Mouse (Mus musculus) monocyte, adult 59 days (primary cell): ENCODE data around the gene Celf6. TPM values are rescaled to one million over a fixed set of nuclear protein-coding genes. Genes with fewer than 3 reads are reported as not detected.

Source experiments
- total RNA-seq, 2 experiments: library from RNA; stranded (reverse); gene quantifications; one replicate each; pipeline ENCODE4 v1.2.4; 2023

Gene Celf6
- not detected for total RNA-seq

DNA sequence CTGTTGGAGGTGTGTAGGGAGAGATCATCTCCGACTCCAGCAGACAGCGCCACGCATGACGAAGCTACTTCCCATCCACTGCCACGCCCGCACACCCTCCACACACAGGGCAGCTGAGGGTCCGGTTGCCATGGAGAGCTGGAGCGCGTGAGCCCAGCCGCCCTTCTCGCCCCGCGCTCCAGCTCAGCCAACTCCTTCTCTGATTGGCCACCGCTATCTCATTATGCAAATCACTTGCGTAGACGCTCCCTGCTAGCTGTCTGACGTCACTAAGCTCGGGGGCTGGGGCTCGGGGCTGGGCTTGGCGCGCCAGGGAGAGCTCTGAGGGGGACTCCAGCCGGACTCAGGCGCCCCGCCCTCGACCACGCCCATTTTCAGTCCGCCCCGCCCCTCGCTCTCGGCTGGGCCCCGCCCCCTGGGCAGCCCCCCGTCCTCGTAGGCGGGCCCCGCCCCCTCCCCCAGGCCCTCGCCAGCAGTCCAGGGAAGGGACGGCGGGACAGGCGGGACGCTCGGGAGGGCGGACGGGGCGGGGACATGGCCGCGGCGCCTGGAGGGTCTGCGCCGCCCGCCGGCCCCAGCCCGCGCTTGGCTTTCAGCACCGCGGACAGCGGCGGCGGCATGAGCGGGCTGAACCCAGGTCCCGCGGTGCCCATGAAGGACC is at the start of gene Celf6:
TSS of gene Celf6 (plus strand) at position 74 of the 661 bp plus-strand sequence.

DNA sequence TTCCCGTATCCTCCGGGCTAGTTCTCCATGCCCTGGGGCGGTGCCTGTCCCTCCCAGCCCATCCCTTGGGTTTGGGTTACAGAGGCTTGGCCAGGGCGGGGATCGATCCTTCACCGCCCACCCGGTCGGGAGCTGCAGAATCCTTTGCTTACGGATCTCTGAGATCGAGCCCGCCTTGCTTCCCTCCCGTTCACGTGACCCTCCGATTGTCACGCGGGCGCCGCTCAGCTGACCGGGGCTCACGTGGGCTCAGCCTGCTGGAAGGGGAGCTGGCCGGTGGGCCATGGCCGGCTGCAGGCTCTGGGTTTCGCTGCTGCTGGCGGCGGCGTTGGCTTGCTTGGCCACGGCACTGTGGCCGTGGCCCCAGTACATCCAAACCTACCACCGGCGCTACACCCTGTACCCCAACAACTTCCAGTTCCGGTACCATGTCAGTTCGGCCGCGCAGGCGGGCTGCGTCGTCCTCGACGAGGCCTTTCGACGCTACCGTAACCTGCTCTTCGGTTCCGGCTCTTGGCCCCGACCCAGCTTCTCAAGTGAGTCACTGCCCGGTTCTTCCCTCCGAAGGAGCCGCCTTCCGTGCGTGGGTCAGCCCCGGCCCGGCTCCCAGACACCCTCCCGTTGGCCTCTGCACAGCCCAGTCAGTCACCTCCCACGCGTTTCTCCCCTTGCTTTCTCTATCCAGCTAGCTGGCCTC is 38.1 kb upstream of the Celf6 start, which contains the start of the genes Hexa and Tmem202:
TSS of gene Hexa (plus strand) at position 100 of the 697 bp plus-strand sequence.
TSS of gene Tmem202 (minus strand) at position 407 of the 697 bp plus-strand sequence.

DNA sequence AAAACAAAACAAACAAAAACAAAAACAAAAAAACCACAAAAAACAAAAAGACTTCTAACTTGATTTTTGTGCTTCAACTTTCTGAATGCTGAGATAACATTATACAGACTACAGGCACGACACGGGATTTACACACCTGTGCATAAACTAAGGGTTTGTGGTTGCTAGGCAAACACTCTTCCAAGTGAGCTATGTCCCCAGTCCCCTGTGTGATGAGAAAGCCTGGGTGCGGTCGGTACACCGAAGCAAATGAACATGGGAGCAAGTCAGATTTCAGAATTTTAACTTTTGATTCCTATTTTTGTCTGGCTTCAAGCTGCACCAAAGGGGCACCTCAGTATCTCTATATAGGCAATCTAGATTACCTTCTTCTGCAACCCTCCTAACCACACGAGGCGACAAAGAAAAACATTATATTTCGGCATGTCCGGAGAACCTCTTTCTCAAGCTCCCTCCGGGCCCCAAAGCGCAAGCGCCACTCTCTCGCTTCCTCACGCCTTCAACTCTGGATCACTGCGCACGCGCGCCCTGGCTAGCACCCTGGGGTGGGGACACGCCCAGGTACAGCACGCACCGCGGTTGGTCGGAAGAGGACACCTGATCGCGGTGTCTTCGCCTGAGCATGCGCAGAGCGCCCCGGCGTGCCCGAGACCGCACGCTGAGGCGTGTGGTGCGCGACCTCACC is 39.0 kb downstream of the Celf6 start, which contains the start of gene Parp6:
TSS of gene Parp6 (plus strand) at position 663 of the 685 bp plus-strand sequence.

DNA sequence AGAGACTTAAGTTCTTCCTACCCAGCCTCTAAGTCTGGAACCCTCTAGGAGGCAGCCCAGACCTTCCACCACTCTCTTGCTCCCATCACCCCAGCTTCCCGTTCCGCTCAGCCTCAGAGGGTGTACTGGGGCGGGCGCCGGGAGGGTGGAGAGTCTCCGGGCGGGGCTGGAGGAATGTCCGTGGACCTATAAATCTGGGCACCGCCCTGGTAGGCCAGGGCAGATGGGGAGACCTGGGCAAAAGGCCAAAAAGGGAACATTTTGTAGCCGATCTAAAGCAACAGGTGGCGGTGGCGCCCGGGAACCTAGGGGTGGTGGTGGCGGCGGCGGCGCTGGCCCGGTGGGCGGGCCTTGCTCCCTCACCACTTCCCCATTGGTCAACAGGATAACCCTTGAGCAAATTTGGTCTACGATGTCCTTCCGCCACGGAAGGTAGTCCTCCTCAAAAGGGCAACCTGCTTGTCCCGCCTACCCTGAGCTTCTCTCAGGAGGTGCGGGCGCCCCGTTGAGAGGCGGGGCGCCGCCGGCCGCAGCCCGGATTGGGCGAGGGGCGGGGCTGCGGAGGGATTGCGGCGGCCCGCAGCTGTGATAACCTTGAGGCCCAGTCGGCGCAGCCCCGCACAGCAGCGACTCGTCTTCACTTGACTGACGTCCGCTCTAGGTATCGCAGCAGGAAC is 78.4 kb downstream of the Celf6 start, which contains the start of gene Pkm:
TSS of gene Pkm (plus strand) at position 411 of the 677 bp plus-strand sequence.

Other genes with a start within 250 kb of the Celf6 start
- gene Bbs4, start 224.4 kb upstream of the Celf6 start, total RNA-seq: 1 to 10 TPM; 2.6 to 2.9 TPM
- 100 to 1,000 TPM; 110 to 131 TPM for gene Arih1, start 91.3 kb upstream of the Celf6 start, total RNA-seq
- 100 to 1,000 TPM; 209 to 232 TPM for gene Hexa, start 38.4 kb upstream of the Celf6 start, total RNA-seq
- gene Tmem202, start 38.1 kb upstream of the Celf6 start, total RNA-seq: 1 to 10 TPM; 2.7 to 3.9 TPM
- 10 to 100 TPM; 31.9 to 37.8 TPM for gene Parp6, start 39.4 kb downstream of the Celf6 start, total RNA-seq
- gene Pkm, start 78.5 kb downstream of the Celf6 start, total RNA-seq: 100 to 1,000 TPM; 532 to 569 TPM
- gene Gramd2, start 102.2 kb downstream of the Celf6 start, total RNA-seq: under 1 TPM in 1 of 2 experiments, not detected in 1; 0.27 TPM
- 1 to 10 TPM; 2.3 TPM for gene Senp8, start 172.8 kb downstream of the Celf6 start, total RNA-seq
- 10 to 100 TPM; 65.4 to 71.5 TPM for gene Myo9a, start 173.0 kb downstream of the Celf6 start, total RNA-seq